Mouse (Mus musculus) brain, embryonic 14.5 days (tissue): ENCODE data around the gene Ift57. TPM values are rescaled to one million over a fixed set of nuclear protein-coding genes. Genes with fewer than 3 reads are reported as not detected.

Experiments used
- DNase-seq: peaks from one replicate; pipeline ENCODE4 v3.0.0-alpha.2; 2011; ENCODE audit warnings: low read depth
- CTCF ChIP-seq: fragments of 200-500 bp; IDR thresholded peaks from 2 replicates; pipeline ENCODE4 v1.5.1; 2012; ENCODE audit warnings: inconsistent platforms, mild to moderate bottlenecking, moderate library complexity, borderline replicate concordance; ENCODE audit not compliant: insufficient read depth, insufficient read length; ENCODE audit errors: extremely low read depth
- POLR2A ChIP-seq: fragments of 200-500 bp; IDR thresholded peaks from 2 replicates; pipeline ENCODE4 v1.6.1; 2012; ENCODE audit warnings: mild to moderate bottlenecking, inconsistent platforms, borderline replicate concordance; ENCODE audit not compliant: poor library complexity, insufficient read depth, insufficient read length, severe bottlenecking; ENCODE audit errors: extremely low read depth
- polyA plus RNA-seq: library from polyadenylated mRNA; depleted of rRNA; stranded (reverse); fragments of >200 nt; gene quantifications from 2 replicates; pipeline ENCODE4 v1.2.3, GENCODE M21; 2012

The Ift57 gene
- polyA plus RNA-seq, 1 experiment: 26.1 TPM

- DNase-seq: no peak
- TF ChIP-seq CTCF: no peak
- no peak for TF ChIP-seq POLR2A
Observed at GRCm38 (mm10) chr16:49776981-49777380, 77.9 kb downstream of the Ift57 start.

GRCm38 (mm10) chr16:49781556-49782156 lies 82.6 kb downstream of the Ift57 start:
- no peak for TF ChIP-seq CTCF
- no peak for TF ChIP-seq POLR2A
- DNase-seq: no peak

GRCm38 (mm10) chr16:49783369-49783768 lies 84.3 kb downstream of the Ift57 start:
- no peak for TF ChIP-seq POLR2A
- no peak for TF ChIP-seq CTCF
- no peak for DNase-seq

GRCm38 (mm10) chr16:49786116-49786515 lies 87.1 kb downstream of the Ift57 start:
- DNase-seq: no peak
- TF ChIP-seq CTCF (no peak), POLR2A (no peak)

- no peak for DNase-seq
- TF ChIP-seq POLR2A (no peak), CTCF (no peak)
Observed at GRCm38 (mm10) chr16:49787714-49788113, 88.7 kb downstream of the Ift57 start.

- TF ChIP-seq CTCF (no peak), POLR2A (no peak)
- DNase-seq: no peak
Observed at GRCm38 (mm10) chr16:49790575-49791465, 91.8 kb downstream of the Ift57 start.

GRCm38 (mm10) chr16:49792446-49792878 lies 93.4 kb downstream of the Ift57 start:
- DNase-seq: no peak
- no peak for TF ChIP-seq CTCF
- no peak for TF ChIP-seq POLR2A

GRCm38 (mm10) chr16:49793596-49793995 lies 94.6 kb downstream of the Ift57 start:
- DNase-seq: no peak
- TF ChIP-seq CTCF (no peak), POLR2A (no peak)

GRCm38 (mm10) chr16:49796271-49796670 lies 97.2 kb downstream of the Ift57 start:
- TF ChIP-seq POLR2A (no peak), CTCF (no peak)

GRCm38 (mm10) chr16:49796954-49797353 lies 97.9 kb downstream of the Ift57 start:
- TF ChIP-seq CTCF: no peak
- TF ChIP-seq POLR2A: no peak
- DNase-seq: no peak

More at GRCm38 (mm10) chr16:49796271-49796670, 97.2 kb downstream of the Ift57 start:
- DNase-seq: no peak

- TF ChIP-seq CTCF (no peak), POLR2A (no peak)
- DNase-seq: no peak
Observed at GRCm38 (mm10) chr16:49798790-49799189, 99.8 kb downstream of the Ift57 start.
